Mouse (Mus musculus) lung, adult 18-20 months (tissue): ENCODE measurements at regions not wholly inside any gene's neighbourhood (a gene's known extent, or its start where the extent isn't known, plus 50 kb on each side); places are given as distances from the start of the nearest gene placed in this dataset.

Experiments
- DNase-seq, 2 experiments: peaks; one replicate each; pipeline ENCODE4 v3.0.0; 2022; ENCODE audit warnings: mixed read lengths in 2 of 2

- no peak for DNase-seq
These were observed 237.1 kb upstream of the Nrsn1 start for GRCm38 (mm10) chr13:25507355-25507754.

GRCm38 (mm10) chr13:25494492-25495034 lies 224.3 kb upstream of the Nrsn1 start:
- no peak for DNase-seq

GRCm38 (mm10) chr13:25490036-25490435 lies 219.7 kb upstream of the Nrsn1 start:
- DNase-seq: no peak

- no peak for DNase-seq
These were observed 213.0 kb upstream of the Nrsn1 start for GRCm38 (mm10) chr13:25483309-25483708.

GRCm38 (mm10) chr13:25451917-25452316 lies 181.6 kb upstream of the Nrsn1 start:
- no peak for DNase-seq

- DNase-seq: no peak
These were observed 181.1 kb upstream of the Nrsn1 start for GRCm38 (mm10) chr13:25451357-25451861.

GRCm38 (mm10) chr13:25429701-25430418 lies 159.6 kb upstream of the Nrsn1 start:
- DNase-seq: no peak

GRCm38 (mm10) chr13:25403182-25403795 lies 133.0 kb upstream of the Nrsn1 start:
- DNase-seq: no peak

- no peak for DNase-seq
These were observed 132.4 kb upstream of the Nrsn1 start for GRCm38 (mm10) chr13:25402691-25403090.

- no peak for DNase-seq
These were observed 131.7 kb upstream of the Nrsn1 start for GRCm38 (mm10) chr13:25401936-25402504.

GRCm38 (mm10) chr13:25392770-25393290 lies 122.5 kb upstream of the Nrsn1 start:
- DNase-seq: no peak

GRCm38 (mm10) chr13:25362627-25362967 lies 92.3 kb upstream of the Nrsn1 start:
- no peak for DNase-seq

GRCm38 (mm10) chr13:25361850-25362626 lies 91.7 kb upstream of the Nrsn1 start:
- DNase-seq: no peak

GRCm38 (mm10) chr13:25347558-25347957 lies 77.3 kb upstream of the Nrsn1 start:
- DNase-seq: no peak

- no peak for DNase-seq
These were observed 73.0 kb upstream of the Nrsn1 start for GRCm38 (mm10) chr13:25343309-25343708.

GRCm38 (mm10) chr13:25341826-25342225 lies 71.5 kb upstream of the Nrsn1 start:
- no peak for DNase-seq

- DNase-seq: no peak
These were observed 63.5 kb upstream of the Nrsn1 start for GRCm38 (mm10) chr13:25333803-25334202.
